Mouse (Mus musculus) intestine, embryonic 14.5 days (tissue): ENCODE data around the gene Adamtsl1. TPM values are rescaled to one million over a fixed set of nuclear protein-coding genes. Genes with fewer than 3 reads are reported as not detected.

Experiments used
- ATAC-seq: fragments of 200-750 bp; cut with Nextera tagmentation; replicated peaks from 2 replicates; pipeline ENCODE4 v1.8.0; 2017; ENCODE audit warnings: low read depth, moderate number of reproducible peaks, moderate TSS enrichment, moderate library complexity; ENCODE audit not compliant: low FRiP score, low TSS enrichment
- DNase-seq: peaks from one replicate; pipeline ENCODE4 v3.0.0-alpha.2; 2018; ENCODE audit warnings: low spot score
- H3K27ac ChIP-seq: fragments of 300-500 bp; sonication (generic); 2 replicates; pipeline ENCODE4 v1.5.1; 2014; ENCODE audit warnings: low read depth, mild to moderate bottlenecking, control low read depth
- H3K27me3 ChIP-seq: fragments of 300-500 bp; sonication (generic); replicated peaks from 2 replicates; pipeline ENCODE4 v1.6.1; 2014; ENCODE audit warnings: low read length, control low read depth; ENCODE audit not compliant: control insufficient read depth, insufficient read depth
- H3K36me3 ChIP-seq: fragments of 300-500 bp; sonication (generic); 2 replicates; pipeline ENCODE4 v1.6.1; 2014; ENCODE audit warnings: low read length, control low read depth; ENCODE audit not compliant: control insufficient read depth, insufficient read depth
- H3K4me1 ChIP-seq: fragments of 300-500 bp; sonication (generic); replicated peaks from 2 replicates; pipeline ENCODE4 v1.6.1; 2014; ENCODE audit warnings: low read length, control low read depth, mixed read lengths; ENCODE audit not compliant: control insufficient read depth, insufficient read depth
- H3K4me2 ChIP-seq: fragments of 300-500 bp; sonication (generic); 2 replicates; pipeline ENCODE4 v1.6.1; 2014; ENCODE audit warnings: low read length
- H3K4me3 ChIP-seq: fragments of 300-500 bp; sonication (generic); 2 replicates; pipeline ENCODE4 v1.5.1; 2014; ENCODE audit warnings: low read depth, low read length, control low read depth, mixed read lengths
- H3K9ac ChIP-seq: fragments of 300-500 bp; sonication (generic); 2 replicates; pipeline ENCODE4 v1.6.1; 2014; ENCODE audit warnings: mild to moderate bottlenecking, low read length
- H3K9me3 ChIP-seq: fragments of 300-500 bp; sonication (generic); 2 replicates; pipeline ENCODE4 v1.6.1; 2016; ENCODE audit warnings: low read length, control low read depth; ENCODE audit not compliant: control insufficient read depth
- WGBS: fragments of 180-500 bp; shearing (Covaris S2); extraction: QIAGEN DNeasy Blood & Tissue Kit; methylation state at CpG from one replicate; pipeline ENCODE4 v1.1.7; 2014; 5-methylcytosine and 5-hydroxymethylcytosine counted together
- polyA plus RNA-seq: library from polyadenylated mRNA; unstranded; fragments of >200 nt; fragmentation: Nextera tagmentation; extraction: Ambion mirVana; gene quantifications from 2 replicates; pipeline ENCODE4 v1.2.1, GENCODE M21; 2014

Adamtsl1 gene
- polyA plus RNA-seq, 1 experiment from 2014 or later: 12.4 TPM

DNA sequence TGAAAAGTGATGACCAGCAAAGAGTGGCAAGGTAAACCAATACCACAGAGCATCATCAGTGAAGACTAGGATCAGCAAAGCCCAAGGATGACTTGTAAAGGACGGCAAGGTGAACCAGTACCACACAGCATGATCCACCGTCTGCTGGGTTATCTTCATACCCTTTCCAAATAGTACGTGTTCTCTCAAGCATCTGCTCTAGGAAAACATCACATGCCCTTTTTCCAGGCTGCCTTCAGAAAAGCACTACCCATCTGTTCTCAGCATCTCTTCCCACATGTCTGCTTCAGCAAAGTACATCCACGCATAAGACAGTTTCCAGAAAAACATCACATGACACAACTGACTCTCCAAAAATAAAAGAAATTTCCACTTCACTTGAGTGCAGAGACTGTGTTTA, 408.8 kb downstream of the Adamtsl1 start:
- no peaks in the 10 kb centered on the region for H3K4me1 ChIP-seq
- WGBS: 94% methylated on average over 4 of the region's 4 CpGs
- ATAC-seq: no peak
- H3K36me3 ChIP-seq: no peaks in the 10 kb centered on the region
- no peaks in the 10 kb centered on the region for H3K27me3 ChIP-seq
- H3K9me3 ChIP-seq: no peaks in the 10 kb centered on the region
- H3K9ac ChIP-seq: no peak overlapping the region
- H3K4me3 ChIP-seq: no peak overlapping the region
- no peak overlapping the region for H3K27ac ChIP-seq
- no peak overlapping the region for H3K4me2 ChIP-seq
- no peak for DNase-seq

GRCm38 (mm10) chr4:85932129-85932528, 418.2 kb downstream of the Adamtsl1 start:
- H3K4me1 ChIP-seq: no peaks in the 10 kb centered on the region
- DNase-seq: no peak
- H3K9ac ChIP-seq: no peak overlapping the region
- no peak overlapping the region for H3K4me3 ChIP-seq
- ATAC-seq: no peak
- no peaks in the 10 kb centered on the region for H3K36me3 ChIP-seq
- H3K27ac ChIP-seq: no peak overlapping the region
- H3K9me3 ChIP-seq: no peaks in the 10 kb centered on the region
- no peak overlapping the region for H3K4me2 ChIP-seq
- no peaks in the 10 kb centered on the region for H3K27me3 ChIP-seq

DNA sequence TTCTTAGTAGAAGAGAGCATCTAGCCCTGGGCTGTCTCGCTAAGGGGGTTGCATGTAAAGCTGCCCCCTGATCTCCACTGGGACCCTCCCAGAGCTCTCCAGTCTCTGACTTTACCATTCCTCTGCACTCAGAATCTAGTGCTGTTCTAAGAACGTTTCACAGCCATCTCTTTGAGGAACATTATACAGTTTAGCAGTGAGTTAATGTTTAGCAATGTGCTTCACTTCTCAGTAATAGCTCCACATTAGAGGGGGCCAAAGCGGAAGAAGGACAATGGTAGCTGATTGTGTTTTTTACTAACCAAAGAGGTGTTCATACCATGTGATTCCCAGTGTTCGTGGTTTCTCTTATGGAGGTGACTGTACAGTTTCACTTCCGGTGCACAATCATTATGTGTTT, 425.5 kb downstream of the Adamtsl1 start:
- Histone ChIP-seq H3K4me1 (no peaks in the 10 kb centered on the region), H3K9ac (no peak overlapping the region), H3K27ac (no peak overlapping the region), H3K4me2 (no peak overlapping the region), H3K9me3 (no peaks in the 10 kb centered on the region), H3K27me3 (no peaks in the 10 kb centered on the region), H3K36me3 (no peaks in the 10 kb centered on the region), H3K4me3 (no peak overlapping the region)
- DNase-seq (no peak), ATAC-seq (no peak)
- 78% methylated on average over 5 of the region's 5 CpGs for WGBS

GRCm38 (mm10) chr4:85941857-85942256, 427.9 kb downstream of the Adamtsl1 start:
- WGBS: 91% methylated on average over 2 of the region's 2 CpGs
- ATAC-seq (no peak), DNase-seq (no peak)

DNA sequence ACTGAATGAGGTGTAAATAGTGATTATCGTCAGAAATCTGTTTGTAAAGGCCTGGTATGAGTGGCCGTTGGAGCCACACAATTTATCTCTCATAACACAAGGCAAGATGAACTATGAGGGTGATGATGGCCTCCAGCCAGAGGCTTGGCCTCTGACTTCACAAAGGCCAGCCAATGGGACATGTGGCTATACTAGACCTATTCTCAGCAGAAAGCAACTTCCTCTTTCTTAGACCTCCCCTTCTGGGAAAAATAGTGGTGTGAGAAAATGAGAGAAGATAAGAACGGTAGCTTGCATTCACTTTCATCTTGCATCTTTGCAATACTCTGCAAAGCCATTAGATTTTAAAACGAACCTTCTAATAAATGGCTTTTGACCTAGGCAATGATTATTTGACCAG, 439.6 kb downstream of the Adamtsl1 start:
- ATAC-seq: no peak
- H3K9ac ChIP-seq: no peak overlapping the region
- no peak overlapping the region for H3K4me2 ChIP-seq
- no peaks in the 10 kb centered on the region for H3K4me1 ChIP-seq
- H3K36me3 ChIP-seq: no peaks in the 10 kb centered on the region
- no peaks in the 10 kb centered on the region for H3K9me3 ChIP-seq
- no peak overlapping the region for H3K4me3 ChIP-seq
- no peak overlapping the region for H3K27ac ChIP-seq
- H3K27me3 ChIP-seq: no peaks in the 10 kb centered on the region
- WGBS: 89% methylated on average over 4 of the region's 4 CpGs
- DNase-seq: no peak

More at GRCm38 (mm10) chr4:85941857-85942256, 427.9 kb downstream of the Adamtsl1 start:
- Histone ChIP-seq H3K4me3 (no peak overlapping the region), H3K9ac (no peak overlapping the region), H3K27ac (no peak overlapping the region), H3K9me3 (no peaks in the 10 kb centered on the region), H3K4me1 (no peaks in the 10 kb centered on the region), H3K4me2 (no peak overlapping the region), H3K27me3 (no peaks in the 10 kb centered on the region), H3K36me3 (no peaks in the 10 kb centered on the region)

GRCm38 (mm10) chr4:85955387-85955786, 441.4 kb downstream of the Adamtsl1 start:
- Histone ChIP-seq H3K4me2 (no peak overlapping the region), H3K4me3 (no peak overlapping the region), H3K36me3 (no peaks in the 10 kb centered on the region), H3K9ac (no peak overlapping the region), H3K9me3 (no peaks in the 10 kb centered on the region), H3K27ac (no peak overlapping the region), H3K4me1 (no peaks in the 10 kb centered on the region), H3K27me3 (no peaks in the 10 kb centered on the region)
- DNase-seq (no peak), ATAC-seq (no peak)
- 78% methylated on average over 3 of the region's 3 CpGs for WGBS

- no peak for DNase-seq
- Histone ChIP-seq H3K4me1 (no peaks in the 10 kb centered on the region), H3K9ac (no peak overlapping the region), H3K27me3 (no peaks in the 10 kb centered on the region), H3K4me3 (no peak overlapping the region), H3K27ac (no peak overlapping the region), H3K4me2 (no peak overlapping the region), H3K9me3 (no peaks in the 10 kb centered on the region), H3K36me3 (no peaks in the 10 kb centered on the region)
- ATAC-seq: no peak
- 77% methylated on average over 4 of the region's 4 CpGs for WGBS
Measured at GRCm38 (mm10) chr4:85957266-85957665, 443.3 kb downstream of the Adamtsl1 start.

DNA sequence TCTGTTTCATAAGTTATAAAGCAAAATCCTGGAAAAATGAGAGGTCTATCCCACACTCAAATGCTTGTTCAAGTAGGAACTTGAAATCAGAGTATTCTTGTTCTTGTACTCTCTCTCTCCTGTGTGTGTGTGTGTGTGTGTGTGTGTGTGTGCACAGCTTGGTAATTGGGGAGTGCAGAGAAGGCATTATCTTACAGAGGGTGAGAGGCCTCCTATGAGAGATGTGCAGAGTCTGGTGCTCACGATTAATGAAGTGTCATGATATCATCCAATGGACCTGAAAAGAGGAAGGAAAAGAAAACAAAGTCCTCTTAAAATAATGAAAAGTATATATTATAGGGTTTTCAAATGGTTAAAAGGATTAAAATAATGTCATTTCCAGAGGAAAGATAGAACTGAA, 443.9 kb downstream of the Adamtsl1 start:
- ATAC-seq (no peak), DNase-seq (no peak)
- Histone ChIP-seq H3K4me1 (no peaks in the 10 kb centered on the region), H3K9ac (no peak overlapping the region), H3K4me3 (no peak overlapping the region), H3K9me3 (no peaks in the 10 kb centered on the region), H3K36me3 (no peaks in the 10 kb centered on the region), H3K27ac (no peak overlapping the region), H3K27me3 (no peaks in the 10 kb centered on the region), H3K4me2 (no peak overlapping the region)
- WGBS: 90% methylated on average over 1 of the region's 1 CpGs

DNA sequence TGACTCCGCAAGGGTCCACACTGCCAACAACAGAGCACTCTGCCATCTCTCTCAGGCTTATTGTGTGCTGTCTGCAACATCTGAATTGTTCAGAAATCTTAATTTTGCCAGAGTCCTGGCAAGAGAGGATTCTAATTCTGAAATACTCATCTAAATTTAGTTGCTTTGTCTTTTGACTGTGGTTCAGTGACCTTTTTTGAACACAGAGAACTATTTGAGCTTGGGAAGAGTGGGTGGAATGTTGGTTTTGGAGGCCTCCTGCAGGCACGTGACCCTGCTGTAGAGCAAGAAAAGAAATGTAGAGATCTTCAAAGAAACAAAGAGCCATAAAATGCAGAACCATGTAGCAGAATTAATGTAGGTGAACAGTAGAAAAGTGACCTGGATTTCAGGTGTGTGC, 445.0 kb downstream of the Adamtsl1 start:
- DNase-seq (no peak), ATAC-seq (no peak)
- Histone ChIP-seq H3K27ac (no peak overlapping the region), H3K4me2 (no peak overlapping the region), H3K4me1 (no peaks in the 10 kb centered on the region), H3K9ac (no peak overlapping the region), H3K36me3 (no peaks in the 10 kb centered on the region), H3K9me3 (no peaks in the 10 kb centered on the region), H3K27me3 (no peaks in the 10 kb centered on the region), H3K4me3 (no peak overlapping the region)
- 75% methylated on average over 2 of the region's 2 CpGs for WGBS
